Mouse (Mus musculus) MN1 (cell line): Measurements from ENCODE around the gene Nr2e1.

Source experiments
- DNase-seq: peaks from one replicate; pipeline ENCODE4 v3.0.0-alpha.2; 2016; ENCODE audit warnings: low spot score

Gene Nr2e1

GRCm38 (mm10) chr10:42545707-42546503 lies 37.5 kb downstream of the Nr2e1 start:
- no peak for DNase-seq

DNA sequence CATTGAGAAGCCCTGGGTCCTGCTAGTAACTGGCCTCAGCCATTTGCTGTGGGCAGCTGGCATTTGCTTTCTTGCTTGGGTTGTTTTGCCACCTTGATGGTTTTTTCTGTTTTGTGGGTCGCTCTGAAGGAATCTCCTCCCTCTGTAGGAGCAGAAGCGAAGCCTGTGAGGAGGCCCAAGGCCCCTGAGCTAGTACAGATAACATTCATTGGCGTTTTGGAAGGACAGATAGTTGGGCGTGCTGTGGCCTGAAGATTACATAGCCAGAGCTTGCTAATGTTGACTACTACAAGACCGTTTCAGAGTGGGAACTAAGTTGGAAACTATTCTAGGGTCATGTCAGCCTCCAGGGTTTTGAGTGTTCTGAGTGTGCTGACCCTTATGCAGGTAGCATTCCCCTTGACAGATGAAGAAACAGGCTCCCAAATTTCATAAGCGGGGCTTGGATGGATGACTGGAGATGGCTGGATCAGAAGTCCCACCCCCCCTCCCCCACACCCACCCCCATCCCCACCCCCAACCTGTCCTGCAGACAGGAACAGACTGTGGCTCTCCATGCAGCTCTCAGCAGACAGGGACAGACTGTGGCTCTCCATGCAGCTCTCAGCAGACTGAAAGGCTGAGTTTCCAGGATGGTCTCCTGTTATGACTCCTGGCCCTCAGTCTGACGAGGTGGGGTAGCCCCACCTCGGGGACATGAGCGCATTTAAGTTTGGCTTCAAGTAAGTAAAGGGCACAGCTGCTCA lies 45.7 kb downstream of the Nr2e1 start:
- DNase-seq: no peak

- no peak for DNase-seq
These were observed 49.5 kb downstream of the Nr2e1 start for GRCm38 (mm10) chr10:42533836-42534453.

GRCm38 (mm10) chr10:42525682-42526081 lies 57.8 kb downstream of the Nr2e1 start:
- no peak for DNase-seq

- no peak for DNase-seq
These were observed 59.8 kb downstream of the Nr2e1 start for GRCm38 (mm10) chr10:42523556-42524162.

GRCm38 (mm10) chr10:42522912-42523311 lies 60.5 kb downstream of the Nr2e1 start:
- no peak for DNase-seq

DNA sequence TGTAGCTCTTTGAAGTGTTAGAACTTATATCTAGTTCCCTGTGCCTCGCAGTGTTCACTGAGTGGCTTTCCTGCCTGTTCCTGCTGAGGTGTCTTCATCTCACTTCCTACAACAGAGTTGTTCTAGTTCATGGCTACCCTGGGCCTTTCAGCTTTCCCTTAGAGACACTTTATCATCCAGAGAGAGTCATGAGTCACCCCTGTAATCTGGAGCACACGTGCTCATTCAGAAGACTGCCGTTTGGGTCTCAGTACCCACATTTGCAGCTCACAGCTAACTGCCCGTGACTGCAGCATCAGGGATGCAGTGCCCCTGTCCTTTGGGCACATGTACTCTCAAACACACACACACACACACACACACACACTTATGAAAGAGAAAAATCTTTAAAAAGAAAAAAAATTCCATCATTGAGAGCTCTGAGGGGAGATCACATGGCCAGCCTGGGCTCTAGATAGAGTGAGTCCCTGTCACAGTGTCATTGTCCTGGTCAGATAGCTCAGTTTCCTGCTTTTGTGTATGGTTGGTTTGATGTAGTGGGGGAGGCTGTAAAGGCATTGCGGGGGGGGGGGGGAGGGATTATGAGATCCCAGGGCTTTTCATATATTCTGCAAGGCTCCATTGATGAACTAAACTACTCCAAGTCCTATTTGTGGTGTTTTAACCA lies 62.0 kb downstream of the Nr2e1 start:
- peak; percentile 51 for DNase-seq

DNA sequence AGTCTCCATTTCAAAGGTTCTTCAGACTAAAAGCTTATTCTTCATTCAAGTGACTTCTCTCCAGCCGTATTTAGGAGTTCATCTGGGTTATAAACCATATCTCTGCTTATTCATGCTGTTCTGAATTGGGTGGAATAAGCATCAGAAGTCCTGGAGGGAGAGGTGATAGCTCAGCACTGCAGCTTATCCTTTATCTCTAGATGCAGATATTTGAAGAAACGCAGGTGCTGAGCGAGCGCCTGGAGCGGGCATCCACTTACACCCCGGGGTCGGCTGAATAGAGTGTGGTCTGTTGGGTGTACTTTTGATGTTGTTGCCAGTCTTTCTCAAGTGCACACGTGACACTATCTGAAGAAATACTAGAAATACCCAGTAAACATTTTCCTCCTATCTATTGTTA lies 65.1 kb downstream of the Nr2e1 start:
- DNase-seq: no peak

DNA sequence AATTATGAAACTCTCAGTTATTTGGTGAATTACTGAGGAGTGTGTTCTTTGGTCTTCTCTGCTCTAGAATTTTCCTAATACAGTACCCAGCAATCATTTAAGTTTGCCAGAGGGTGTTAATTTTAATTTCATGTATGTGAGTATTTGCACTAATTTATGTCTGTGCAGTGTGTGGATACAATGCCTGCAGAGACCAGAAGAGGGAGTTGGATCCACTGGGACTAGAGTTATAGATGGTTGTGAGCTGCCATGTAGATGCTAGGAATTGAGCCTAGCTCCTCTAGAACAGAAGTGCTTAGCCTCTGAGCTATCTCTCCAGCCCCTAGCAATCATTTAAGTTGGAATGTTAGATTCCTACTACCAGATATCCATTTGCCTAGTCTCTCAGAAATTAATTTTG lies 69.3 kb downstream of the Nr2e1 start:
- DNase-seq: no peak
